Mouse (Mus musculus) right cerebral cortex, postnatal 14 days (tissue): ENCODE measurements around the gene Smim22.
A peak's percentile ranks its signal among the peaks of the same experiment; 100 is the strongest.

ENCODE experiments used
- DNase-seq: peaks from one replicate; pipeline ENCODE4 v3.0.0; 2022

Smim22 gene

DNA sequence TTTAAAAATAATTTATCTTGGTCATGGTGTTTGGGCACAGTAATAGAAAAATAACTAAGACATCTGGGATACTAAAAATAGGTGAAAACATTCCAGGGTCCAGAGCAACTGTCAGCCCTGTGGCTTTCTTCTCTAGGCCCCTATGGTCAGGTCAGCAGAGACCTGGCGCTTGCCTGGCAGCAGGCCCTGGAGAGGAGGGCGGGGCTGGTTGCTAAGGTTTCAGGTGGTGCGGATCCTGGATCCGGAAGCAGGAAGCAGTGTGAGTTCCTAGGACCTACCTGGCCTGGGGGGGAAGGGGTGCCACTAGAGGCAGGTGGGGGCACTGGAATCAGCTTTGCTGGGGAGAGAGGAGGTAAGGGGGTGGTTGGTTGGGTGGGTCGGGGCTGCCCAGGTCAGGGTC is at the start of gene Smim22:
Gene Smim22, plus strand, starts transcription at position 222 of the 400 bp plus-strand sequence.
- no peak for DNase-seq

DNA sequence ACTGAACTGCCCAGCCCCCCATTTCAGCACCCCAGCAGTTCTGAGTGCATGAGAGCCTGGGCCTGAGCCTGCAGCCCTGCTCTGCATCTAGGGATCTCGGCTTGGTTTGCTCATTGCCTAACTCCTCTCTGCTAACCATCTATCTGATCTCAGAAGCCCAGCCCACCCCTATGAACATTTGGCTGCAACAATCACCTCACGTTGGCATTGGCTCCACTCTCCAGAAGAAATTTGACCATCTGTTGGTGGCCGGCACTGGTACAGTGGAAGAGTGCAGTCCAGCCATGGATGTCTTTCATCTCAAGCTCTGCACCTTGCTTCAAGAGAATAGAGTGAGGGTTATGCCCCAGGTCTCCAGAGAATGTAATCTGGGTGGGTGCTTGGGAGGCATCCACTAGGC is 49.6 kb upstream of the Smim22 start:
- no peak for DNase-seq

DNA sequence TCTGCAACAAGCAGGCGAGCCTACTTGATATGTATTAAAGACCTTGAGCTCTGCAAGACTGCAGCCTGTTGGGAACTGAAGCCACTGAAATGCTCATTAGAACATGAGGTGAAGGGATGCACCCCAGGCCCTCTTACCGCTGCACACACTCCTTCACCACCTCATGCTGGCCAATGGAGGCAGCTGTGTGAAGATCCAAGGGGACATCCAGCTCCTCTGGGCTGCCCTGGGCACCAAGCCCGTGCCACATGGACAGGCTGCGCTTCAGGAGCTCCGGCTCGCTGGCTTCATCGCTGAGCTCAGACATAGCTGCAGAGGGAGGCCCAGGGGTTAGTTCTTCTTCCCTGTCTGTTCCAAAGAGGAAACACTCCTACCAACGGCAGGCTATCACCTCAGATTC is 46.8 kb upstream of the Smim22 start:
- no peak for DNase-seq

DNA sequence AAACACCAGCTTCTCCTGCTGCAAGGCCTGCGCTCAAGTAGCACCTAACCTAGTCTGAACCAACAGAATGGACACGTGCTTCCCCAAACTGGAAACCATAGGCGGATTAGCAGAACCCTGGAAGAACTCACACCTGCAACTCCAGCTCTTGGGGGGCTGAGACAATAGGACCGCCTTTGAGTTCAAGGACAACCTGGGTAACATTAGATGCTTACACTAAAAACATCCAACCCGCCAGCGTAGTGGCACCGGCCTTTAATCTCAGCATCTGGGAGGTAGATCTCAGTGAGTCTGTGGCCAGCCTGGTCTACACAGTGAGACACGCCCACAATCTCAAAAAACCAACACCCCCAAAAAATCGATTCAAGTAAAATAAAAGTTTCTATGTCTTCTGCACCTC is 43.7 kb upstream of the Smim22 start:
- DNase-seq, result no peak

DNA sequence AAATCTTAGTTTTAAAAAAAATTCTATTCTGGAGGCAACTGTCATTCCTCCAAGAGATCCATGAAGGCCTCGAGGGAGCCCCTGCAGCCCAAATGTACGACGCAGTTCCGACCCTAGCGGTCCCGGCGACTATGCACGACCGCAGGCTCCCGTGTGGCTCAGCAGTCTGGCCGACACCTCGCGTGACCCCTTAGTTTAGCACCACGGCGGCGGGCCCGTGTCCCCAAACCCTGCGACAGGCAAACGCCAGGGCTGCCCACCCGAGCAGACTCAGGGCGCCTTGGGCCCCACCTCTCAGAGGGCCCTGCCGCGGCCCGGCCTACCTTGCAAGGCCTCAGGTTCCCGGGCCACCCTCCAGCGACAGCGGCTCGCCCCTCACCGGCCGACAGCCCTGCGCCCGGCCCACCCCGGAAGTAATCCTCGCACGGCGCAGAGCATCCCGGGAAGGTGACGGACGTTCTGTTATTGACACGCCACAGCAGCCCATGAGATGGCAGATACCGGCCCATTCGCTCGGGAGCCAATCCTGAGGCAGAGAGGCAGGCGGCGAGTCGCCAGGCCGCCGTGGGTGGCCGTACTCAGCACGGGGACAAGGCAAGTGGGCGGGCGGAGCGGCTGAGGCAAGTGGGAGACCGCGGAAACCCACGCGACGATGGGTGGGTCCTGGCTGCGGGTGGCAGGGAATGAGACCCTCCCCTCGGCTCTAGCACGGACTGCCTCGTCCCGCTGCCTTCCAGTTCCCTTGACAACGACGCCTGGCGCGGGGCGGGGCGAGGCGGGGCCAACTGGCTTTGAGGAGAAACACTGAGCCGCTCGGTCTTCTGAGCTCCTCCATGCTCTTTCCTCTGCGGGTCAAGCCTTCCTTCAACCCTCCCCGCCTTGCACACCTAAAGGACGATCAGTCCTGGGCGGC is 43.0 kb upstream of the Smim22 start, which contains the start of gene Anks3:
Gene Anks3, minus strand, starts transcription at position 409 of the 913 bp plus-strand sequence.
- DNase-seq, result peak; percentile 99

DNA sequence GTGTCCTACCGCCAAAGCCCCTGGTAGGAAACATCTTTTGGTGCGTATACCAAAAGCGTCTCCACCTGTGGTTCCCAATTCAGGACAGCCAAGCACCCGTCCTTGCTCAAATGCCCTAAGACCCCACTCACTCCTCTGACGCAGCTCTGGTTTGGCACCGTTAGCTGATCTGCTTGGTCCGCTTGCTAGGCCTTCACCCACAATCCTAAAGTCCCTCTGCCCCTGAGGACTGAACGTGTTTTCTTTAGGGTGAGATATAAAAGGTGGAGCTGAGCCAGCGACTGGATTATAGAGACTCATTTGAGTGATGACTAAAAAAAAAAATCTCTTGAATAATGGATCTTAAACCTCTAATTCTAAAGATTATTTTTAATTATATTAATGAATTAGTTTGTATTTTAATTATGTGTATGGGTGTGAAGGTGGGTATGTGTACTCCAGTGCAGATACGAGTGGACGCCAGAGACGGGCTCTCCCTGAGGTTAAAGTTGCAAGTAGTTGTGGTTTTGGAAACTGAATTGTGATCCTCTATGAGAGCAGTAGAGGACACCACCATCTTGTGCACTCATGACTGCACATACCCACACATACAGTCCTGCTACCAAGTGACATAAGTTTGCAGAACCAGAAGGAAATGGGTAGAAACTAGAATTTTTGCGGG is 42.2 kb upstream of the Smim22 start:
- no peak for DNase-seq

DNA sequence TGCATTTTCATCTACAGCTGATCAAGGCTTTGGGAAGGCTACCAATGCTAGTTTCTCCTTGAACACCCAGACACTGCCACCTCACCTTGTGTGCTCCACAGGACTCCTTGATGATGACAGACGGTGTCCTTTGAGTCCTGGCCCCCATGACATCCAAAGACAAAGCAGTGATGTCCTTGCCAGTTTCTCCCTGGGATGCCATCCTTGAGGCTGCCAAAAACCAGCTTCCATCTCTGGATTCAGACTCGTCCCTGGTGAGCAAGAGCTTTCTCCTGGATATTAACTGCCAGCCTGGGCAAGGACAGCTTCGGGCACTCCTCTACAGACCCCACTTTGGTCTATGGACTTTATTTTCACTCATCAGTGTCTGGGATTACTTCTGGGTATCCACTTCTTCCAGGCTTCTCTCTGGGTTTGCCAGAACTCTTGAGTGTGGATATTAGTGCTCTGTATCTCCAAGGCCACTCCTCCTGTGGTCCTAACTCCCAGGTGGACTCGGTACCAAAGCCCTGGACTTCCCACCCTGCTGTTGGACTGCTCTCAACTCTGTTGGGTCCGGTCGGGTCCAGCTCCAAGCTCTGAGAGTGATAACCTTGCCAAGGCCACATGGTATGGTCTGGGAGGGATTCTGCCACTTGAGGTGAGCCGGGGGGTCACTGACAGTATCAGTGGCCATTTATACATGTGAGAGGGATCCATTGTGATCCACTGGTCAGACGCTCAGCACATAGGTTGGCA is 41.5 kb upstream of the Smim22 start:
- no peak for DNase-seq

DNA sequence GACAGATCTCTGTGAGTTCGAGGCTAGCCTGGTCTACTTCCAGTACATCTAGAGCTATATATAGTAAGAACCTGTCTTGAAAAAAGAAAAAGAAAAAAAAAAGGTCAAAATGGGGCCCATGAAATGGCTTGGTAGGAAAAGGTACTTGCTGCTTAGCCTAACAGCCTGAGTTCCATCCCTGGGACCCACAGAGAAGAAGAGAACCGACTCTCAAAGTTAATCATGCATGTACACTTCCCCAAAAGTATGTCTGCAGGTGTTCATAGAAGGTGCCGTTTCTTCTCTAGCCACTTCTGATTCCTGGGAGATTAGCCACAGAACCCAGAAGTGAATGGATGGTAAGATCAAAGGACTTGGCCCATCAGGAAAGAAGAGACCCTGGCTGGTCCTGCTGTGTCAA is 38.7 kb upstream of the Smim22 start:
- DNase-seq, result no peak

DNA sequence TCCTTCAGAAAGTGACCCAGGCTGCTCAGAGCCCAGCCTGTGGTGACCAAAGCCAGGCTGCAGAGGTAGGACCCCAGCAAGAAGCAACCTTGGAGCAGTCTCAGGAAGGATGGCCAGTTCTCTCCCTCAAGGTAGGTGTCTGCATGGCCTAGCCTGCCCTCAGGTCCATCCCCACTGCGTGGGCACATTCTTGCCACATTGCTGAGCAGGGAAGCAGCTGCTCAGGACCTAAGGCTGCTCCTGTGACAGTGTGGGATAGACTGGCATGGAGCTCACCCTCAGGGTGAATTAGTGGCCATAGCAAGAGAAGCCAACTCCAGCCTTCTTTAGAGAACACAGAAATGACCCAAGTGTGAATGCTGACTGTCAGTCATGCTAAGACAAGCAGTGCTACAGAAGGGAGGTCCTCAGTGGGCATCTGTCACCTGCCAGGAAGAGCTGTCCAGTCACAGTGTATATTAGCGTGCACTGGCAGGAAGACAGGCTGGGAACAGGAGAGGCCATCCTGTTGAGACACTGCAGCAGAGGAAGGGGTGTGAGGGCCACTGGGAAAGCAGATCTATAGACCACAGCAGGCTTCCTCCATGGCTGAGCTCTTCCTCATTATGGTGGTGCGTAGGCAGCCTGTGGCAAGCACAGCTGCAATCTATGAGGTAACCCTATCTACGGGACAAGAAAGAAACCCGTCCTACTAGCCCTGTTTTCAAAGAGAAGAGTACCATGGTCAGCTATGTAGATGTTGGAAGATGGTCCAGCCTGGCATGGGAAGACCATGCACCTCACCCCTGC is 37.8 kb upstream of the Smim22 start:
- DNase-seq, result no peak

DNA sequence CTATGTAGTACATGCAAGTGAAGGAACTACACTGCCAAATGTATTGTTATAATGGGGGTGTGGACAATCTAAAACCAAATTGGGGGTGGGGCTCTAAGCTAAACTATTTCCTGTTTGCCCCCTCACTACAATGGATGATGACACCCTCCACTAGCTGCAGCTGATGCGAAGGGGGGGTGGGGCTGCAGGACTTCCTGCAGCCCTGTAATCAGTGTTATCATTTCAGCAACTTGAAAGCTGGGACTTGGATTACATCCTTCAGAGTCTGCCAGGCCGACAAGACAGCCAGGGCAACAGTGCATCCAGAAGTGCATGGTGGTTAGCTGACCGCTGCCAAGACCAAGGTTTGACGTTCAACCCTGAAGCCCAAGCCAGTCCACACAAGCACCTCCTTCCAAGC is 35.5 kb upstream of the Smim22 start:
- DNase-seq, result no peak

DNA sequence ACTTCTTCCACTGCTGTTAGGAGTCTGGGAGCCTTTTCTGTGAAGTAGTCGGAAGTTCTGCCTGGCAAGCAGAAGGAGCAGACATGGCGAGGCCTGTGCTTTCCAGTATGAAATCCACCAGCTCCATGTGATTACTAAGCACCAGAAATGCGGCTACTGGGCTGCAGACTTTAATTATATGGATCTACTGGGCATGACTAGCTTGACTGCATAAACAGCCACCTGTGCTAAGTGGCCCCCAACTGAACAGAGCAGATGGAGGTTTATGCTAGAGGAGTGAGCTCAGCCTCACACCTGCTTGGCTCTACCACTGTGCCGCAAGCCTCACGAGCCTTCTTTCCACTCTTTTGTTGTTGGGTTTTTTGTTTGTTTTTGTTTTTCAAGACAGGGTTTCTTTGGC is 32.6 kb upstream of the Smim22 start:
- no peak for DNase-seq

DNA sequence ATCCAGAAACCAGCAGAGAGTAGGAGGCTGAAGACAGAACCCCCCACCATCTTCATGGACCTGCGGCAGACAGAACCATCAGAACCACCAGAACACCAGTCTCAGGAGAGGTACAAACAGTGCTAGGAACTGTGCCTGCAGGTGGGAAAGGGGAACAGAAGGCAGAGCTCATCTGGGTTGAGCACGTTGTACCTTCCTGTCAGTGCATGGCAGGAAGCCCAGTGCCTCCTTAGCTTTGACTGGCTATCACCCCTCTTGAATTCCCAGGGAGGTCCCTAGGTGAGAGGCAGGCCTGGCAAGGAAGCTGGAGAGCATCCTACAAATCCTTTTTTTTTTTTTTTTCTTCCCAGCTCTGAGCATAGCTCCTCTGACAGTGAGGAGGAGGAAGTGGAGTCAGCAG is 30.9 kb upstream of the Smim22 start:
- DNase-seq, result no peak

DNA sequence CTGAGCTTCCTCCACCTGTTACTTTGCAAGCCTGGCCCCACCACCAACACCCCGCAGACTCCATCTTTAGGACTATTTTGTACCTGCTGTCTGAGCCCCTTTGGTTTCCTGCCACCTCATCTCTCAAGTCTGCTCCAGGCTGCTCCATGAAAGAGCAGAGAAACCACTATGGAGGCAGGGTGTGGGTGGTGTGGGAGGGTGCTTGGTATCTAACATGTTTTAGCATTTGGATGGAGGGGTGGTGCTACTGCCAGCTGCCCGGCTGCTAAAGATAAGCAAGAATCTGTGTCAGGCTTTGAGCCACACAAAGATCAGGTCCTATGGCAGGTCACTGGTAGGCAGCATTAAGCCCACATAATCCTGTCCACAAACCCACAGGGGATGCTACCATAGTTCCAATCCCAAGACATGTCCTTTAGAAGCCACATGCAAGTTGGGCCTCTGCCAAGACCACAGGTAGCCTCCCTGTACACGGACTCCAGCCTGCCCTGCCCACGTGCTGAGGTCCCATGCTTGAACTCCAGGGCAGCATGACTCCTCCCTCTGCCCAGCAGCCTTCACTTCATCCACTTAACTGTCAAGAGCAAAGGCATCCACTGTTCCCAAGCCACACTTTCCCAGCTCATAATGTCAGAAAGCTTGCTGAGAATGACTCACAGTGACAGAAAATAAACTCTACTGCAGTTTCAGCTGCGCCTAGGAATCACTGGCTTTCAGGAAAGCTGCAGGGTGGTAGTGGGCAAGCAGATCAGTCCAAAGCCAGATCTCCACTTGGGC is 28.6 kb upstream of the Smim22 start:
- no peak for DNase-seq

DNA sequence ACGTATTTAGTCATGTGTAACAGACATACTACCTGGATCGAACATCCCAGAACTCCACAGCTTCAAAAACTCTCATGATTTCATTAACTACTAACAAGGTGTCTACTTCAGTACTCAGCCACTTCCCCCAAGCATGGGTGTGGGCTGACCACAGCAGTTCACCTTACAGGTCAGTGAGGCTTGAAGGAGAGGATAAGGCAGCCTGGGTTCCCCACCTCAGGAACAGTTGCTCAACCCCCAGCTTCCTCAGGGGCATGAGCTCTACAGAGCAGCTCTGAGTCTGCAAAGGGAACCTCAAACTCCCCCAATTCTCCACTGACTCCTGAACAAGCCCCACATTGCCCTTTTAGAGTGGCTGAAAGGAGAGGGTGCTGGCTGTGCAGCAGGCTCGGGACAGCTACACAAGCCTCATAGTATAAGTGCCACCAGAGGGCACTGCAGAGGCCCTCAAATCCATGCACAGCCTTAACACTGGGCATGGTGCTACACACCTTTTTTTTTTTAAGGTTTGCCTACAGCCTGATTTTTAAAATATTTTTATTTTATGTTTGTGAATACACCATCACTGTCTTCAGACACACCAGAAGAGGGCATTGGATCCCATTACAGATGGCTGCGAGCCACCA is 27.2 kb upstream of the Smim22 start:
- DNase-seq, result no peak

DNA sequence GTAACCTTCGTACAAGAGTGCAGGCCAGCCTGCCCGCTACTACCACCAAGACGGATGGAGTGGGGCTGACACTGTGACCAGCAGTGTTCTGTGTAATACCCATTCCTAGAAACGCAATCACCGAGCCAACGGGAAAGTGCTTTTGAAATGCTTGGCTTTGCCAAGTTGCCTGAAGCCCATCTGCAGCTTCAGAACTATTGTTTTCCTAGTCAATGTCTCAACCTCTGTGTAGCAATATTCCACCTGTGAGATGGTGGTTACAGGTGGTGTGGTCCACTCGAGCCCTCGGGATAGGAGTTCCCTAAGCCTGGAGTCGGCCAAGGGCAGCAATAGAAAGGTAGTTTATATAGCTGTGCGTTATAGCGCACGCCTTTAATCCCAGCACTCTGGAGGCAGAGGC is 22.4 kb upstream of the Smim22 start:
- no peak for DNase-seq

DNA sequence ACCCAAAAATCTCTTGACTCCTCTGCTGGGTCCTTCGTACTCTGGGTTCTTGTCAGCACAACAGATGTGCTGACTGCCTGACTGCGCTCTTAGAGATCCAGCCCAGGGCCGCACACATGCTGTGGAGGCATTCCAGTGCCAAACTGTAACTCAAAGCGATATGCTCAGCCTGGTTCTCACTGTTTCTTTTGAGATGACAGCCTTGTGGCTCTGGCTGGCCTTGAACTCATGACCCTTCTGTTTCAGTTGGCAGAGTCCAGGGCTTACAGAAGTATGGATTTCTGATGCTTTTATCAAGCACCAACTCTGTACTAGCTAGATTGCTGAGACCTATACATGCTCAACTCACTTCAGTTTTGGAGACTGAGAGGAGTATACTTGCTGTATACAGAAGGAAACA is 13.8 kb upstream of the Smim22 start:
- no peak for DNase-seq

DNA sequence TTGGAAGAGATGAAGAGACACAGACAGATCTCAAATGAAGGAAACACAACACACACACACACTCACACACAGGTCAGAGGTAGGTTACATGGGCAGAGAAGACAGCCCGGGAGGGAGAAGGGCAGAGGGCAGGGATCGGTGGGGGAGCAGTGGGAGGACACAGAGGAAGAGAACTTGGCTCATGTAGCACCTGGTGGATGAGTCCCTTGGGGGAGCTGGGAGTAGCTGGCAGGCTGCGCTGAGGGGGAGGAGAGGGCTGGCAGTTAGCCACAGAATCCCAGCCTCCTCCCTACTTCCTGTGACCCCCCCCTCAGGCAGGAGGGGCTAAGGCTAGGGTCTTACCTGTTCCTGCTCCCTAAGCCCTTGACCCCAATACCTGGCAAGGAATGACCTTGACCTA is 9.5 kb upstream of the Smim22 start, which contains the start of gene Sept12:
Gene Sept12, minus strand, starts transcription at position 300 of the 400 bp plus-strand sequence.
- no peak for DNase-seq

DNA sequence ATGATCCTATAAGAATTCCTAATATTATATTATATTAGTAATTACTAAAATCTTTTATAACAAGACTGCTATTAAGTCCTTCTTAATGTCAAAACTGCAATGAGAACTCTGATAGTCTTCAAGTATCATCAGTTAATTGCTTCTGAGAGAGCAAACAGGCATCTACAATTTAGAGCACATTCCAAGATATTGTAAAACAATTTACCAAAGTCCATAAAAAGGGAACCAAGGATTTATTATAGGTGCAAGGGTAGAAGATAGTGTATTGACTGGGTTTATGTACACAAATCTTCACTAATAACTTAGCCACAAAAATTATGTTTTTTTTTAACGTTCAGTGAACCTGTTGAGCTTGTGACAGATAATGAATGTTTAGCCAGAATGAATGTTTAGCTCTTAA is 8.1 kb upstream of the Smim22 start:
- no peak for DNase-seq

DNA sequence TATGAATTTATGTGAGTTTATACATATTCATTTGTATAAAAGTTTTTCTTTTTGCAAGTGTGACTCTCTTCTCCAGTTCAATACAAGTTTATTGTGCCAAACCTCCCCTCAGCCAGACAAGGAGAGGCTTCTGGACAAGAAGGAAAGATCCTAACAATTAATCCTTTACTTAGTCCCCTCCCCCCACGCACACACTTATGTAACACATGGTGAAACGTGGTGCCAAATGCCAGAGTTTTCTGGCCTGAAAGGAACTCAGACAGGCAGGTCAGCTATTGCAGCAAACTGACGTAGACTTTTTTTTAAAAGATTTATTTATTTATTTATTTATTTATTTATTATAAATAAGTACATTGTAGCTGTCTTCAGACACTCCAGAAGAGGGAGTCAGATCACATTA is 6.5 kb upstream of the Smim22 start:
- DNase-seq, result no peak

DNA sequence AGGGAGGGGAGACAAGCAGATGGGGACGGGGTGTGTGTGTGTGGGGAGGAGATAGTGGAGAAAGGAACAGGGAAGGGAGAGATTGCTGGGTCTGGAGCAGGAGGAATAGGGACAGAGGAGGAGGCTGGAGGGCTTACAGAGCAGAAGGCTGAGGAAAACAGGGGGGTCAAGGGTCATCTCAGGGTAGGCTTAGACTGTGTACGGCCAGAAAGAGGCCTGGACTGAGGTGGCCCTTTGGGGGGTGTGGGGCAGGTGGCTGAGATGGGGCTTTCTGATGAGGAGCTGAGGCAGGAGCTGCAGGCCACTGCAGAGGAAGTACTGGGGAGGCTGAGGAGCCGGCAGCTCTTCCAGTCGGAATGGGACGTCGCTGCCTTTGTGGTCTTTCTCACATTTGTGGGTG is 404 bp downstream of the Smim22 start:
- no peak for DNase-seq

DNA sequence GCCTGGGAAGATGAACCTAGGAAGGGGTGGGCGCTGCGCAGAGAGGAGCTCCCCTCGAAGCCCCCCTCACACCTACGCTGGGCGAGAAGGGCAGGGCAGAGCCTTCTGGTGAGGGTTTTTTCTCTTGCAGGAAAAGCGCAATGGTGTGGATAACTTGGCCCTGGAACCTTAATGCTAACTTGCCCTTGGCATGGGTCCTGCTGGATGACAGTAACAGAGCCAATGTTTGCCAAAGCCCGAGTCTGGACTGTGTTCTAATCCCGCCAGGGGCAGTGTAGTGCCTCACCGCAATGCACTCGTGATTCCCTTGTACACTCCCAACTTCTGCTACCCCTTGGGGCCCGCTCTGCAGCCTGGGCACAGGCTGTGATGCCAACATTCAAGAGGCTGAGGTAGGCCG is 988 bp downstream of the Smim22 start:
- DNase-seq, result no peak
